Mouse (Mus musculus) adrenal gland, postnatal 25 days (tissue): Measurements from ENCODE around the gene Mylk4. TPM values are rescaled to one million over a fixed set of nuclear protein-coding genes. Genes with fewer than 3 reads are reported as not detected.

ENCODE experiments used
- DNase-seq: peaks from one replicate; pipeline ENCODE4 v3.0.0; 2021; ENCODE audit warnings: mixed read lengths
- long read RNA-seq: library from polyadenylated mRNA; stranded (forward); transcript quantifications from one replicate; pipeline ENCODE4 v2.0.0, GENCODE M21; 2021
- total RNA-seq: library from RNA; stranded (reverse); gene quantifications from 2 replicates; pipeline ENCODE4 v1.2.3, GENCODE M21; 2021

Gene Mylk4
- 0.06 TPM in 1 of 2 replicates, not detected in the other for total RNA-seq
- long read RNA-seq: 0 reads

DNA sequence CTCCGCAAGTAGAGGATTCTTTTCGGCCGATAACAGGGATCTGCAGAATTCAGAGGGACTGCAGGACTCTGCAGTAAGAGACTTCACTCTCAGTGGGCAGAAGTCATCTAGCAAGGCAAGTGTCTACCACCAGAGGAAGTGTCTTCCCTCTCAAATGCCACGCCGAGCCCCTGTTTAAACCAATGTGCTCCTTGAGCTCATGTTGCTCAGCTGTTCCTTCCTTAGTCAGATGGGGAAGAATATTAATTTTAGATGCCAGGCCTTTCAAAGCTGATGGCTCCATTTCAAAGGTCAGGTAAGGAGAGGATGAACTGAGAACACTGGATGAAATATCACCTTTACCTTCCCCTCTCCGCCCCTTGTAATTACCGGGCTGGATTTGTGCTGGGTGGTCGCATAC lies at the start of gene Mylk4:
Gene Mylk4 (minus strand): TSS at position 139 of the 400 bp plus-strand sequence.
- DNase-seq: no peak

DNA sequence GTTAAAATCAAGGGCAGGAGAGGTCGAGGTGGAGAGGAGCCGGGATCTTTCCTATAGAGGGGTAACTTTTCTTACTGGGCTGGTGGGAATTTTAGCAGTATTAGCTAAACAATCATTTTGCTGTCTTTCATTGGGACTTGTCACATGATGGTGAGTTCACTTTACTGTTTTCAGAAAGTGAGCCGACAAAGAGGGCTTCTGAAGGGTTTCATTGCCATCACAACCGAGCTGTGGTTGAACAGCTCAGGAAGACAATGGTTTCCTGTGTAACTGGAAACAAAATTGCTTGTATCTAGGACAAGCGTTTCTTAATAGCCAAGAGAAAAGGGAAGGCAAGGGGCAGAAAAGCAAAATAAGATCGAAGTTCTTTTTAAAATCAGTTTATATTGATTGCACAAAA lies 49.5 kb upstream of the Mylk4 start:
- DNase-seq: no peak

DNA sequence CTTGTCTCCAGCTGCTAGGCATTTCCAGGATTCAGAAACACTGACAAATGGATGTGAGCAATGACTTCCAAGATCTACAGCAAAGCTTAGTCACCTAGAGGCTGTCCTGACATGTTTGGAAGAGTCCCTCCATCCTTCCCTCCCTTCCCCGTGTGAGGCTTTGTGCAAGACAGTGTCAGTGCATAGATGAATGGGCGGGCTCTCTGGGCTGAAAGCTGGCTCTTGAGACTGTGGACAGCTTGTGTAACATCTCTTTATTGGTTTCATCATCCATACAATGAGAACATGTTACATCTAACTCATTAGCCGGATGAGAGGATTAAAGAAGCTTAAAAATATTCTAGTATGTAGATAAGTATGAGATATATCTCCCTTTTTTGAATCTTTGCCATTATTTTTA lies 49.0 kb upstream of the Mylk4 start:
- DNase-seq: no peak

DNA sequence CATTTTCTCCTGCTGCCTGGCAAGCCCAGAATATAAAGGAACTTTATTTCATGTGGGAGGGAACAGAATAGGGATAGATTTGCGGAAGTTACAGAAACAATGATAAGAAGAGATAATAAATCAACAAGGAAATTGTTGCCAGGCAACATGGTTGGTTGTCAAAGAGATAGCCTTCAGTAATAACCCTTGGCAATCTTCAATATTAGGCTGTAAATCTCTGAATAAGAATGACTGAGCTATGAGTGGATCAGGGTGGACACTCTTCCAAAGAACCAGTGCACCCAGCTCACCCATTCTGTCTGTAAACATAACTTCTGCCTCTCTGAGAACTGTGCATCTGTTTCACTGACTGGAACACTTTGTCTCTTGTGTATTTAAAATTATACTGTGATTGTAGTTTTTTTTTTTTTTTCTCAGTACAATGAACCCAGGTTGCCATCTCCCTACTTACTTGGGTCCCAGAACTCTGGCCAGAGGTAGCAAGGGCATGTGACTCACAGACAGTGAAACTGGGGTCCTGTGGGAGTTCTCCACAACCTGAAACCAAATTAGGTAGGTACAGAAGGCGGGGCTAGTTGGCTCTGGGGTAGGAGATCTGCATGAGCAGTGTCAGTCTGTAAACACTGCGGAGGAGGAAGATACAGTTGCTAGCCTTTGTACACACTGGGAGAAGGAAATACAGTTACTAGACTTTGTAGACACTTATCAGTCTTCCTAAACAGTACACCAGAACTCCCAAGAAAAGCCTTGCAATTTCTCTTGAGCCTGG lies 47.9 kb upstream of the Mylk4 start:
- no peak for DNase-seq

DNA sequence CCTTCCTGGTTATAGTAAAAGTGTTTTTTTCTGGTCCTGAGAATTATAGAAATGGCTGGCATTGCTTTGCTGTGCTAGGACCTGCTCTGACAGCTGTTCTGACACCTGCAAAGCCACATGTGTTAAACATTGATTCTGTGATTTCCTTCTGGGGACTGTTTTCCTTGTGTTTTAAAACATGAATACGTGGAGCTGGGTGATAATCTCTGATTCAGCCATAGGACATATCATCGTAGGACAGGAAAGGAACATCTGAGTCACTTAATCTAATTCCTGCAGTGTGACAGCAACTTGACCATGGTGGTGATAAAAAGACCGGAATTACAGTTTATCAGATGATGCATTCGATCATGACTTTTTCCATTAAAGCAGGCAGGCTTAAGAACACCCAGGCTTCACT lies 45.1 kb upstream of the Mylk4 start:
- no peak for DNase-seq

DNA sequence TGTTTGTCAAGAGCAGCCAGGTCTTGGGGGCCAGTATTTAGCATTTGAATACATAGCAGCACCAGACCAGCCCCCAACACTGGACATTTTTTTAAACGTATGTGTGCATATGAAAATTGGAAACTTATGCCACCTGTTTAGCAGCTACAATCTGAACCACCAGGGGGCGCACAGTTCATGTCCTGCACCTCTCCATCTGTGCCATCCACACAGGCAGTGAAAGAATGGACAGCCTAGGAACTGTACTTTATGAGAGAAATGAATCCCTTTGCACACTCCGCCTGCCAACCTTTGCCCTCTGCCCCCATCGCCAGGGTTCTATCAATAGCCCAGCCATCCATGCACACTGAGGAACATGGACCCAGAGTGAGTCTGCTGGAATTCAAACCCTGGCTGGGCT lies 44.2 kb upstream of the Mylk4 start:
- peak; percentile 82 for DNase-seq

DNA sequence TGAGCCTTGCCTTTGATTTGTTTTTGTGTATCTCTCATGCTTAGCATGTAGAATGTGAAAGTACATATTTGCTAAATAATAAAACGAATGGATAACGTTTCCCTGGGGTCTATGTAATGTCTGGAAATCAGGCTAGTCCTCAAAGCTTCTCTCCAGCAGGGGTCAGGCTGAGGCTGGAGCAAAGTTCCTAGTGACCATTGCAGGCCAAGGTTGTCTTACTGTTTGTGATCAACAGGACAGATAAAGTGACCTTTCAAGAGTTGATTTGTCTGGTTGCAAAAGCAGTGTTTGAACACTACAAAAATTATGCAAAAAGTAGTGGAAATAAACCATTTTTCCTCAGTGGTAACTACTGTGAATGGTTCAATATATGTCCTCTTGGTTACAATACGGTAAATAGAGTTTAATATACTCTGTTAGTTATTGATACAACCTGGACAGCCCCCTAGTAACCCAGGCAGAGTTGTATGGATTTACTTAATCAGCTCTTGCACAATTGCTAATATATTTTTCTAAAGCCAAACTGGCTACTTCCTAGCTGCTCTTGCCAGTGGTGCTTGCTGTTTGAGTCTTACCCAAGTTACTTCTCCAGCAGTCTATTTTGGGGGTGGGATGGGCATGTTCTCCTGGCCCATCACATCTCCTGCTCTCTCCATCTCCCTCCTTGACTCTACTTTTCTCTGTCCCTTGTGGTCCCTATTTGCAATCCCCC lies 43.5 kb upstream of the Mylk4 start:
- peak; percentile 53 for DNase-seq

DNA sequence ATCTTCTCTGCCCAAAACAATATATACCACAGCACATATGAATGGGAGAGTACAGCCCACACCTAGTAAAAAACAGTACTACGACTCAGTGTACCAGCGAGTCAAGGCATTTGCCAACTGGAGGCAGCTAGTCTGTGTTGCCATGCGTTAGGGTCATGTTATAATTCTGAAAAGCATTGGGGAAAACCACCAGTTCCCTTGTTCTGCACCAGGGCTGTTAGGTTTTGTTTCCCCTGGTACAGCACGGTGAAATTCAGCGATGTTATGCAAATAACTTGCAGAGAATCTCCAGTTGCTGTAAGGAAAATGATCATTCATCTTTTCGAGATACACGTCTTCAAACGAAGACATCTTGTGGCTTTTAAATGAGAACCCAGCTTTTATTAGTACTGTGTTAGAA lies 41.8 kb upstream of the Mylk4 start:
- no peak for DNase-seq

DNA sequence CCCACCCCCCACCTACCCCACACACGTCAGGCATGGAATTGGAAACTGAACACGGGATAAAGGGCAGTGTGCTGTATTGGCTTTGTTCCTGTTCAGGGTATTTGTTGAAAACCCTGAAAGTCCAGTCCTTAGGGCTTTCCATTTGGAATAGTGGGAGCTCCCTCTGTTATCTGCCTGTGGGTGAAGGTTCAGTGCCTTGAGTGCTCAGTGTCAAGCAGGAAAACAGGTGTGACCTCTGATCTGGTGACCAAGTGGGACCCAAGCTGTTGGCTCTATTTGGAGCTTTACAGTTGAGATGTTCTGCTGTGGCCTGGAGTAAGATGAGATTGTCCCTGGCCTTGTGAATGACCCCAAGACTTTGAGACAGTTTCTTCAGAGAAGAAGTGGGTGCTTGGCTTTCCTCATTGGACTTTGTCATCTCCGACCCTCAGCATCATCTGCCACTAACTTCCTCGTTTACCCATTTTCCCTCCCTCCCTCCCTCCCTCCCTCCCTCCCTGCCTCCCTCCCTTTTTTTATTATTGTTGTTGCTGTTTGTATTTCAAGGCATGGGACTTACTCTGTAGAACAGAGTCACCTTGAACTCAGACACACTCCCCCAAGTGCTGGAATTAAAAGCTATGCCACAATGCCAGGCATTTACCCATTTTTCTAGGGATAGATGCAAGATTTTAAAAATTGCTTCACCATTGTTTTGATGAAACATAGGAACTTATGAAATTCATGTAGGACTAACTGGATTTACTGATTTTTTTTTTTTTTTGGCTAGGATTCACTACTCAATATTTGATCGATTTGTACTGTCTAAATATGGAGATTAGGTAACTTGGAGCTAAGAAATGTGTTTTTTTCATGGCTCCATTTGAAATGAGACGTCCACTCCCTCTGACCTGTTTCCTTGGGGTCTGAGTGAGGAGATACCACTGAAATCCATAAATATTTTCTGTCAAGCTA lies 40.9 kb upstream of the Mylk4 start:
- no peak for DNase-seq

DNA sequence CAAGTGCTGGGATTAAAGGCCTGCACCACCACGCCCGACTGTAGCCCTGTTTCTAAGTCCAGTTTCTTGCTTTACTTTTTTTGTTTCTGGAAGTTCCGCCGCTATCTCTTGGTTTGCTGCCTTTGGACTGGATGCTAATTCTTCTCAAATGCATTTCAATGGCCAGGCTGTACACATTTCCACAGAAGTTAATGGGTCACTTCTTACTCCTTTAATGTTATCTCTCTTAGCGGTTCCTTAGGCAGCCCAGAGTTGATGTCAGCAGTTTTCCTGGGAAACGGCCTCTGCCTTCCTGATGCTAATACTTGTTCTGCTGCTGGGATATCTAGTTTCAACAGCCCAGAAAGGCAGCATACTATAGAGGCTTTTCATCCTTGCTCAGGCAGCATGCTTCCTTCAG lies 39.4 kb upstream of the Mylk4 start:
- no peak for DNase-seq

DNA sequence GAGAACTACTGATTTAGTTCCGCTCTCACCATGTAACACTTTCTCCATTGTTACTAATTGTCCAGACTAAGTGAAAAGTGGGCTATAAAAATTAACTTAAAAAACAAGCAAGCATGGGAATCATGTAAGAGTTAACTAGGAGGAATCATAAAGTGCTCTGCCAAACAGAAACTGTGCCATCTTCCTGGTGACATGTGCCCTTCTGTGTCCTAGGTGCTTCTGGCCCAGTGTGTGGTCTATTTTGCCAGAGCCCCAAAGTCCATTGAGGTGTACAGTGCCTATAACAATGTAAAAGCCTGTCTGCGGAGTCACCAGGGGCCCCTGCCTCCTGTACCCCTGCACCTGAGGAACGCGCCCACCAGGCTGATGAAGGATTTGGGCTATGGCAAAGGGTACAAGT lies 37.9 kb upstream of the Mylk4 start:
- DNase-seq: no peak

DNA sequence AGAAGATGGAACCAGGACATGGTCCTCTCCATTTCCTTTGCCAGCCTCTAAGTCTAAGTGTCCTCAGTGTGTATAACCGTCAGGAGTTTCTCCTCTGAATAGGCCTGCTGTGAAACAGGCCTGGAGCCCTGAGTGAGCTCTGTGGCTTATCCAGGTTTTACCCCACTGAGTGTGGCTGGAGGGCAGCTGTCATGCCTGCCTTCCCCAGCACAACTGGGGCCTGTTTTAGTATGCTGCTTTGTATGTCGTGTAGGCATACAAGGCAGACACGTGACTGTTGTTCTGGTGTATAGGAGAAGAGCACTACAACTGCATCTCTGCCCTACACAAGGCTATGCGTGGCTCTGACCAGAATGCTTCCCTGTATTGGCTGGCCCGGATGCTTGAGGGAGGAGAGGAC lies 36.2 kb upstream of the Mylk4 start:
- DNase-seq: no peak

DNA sequence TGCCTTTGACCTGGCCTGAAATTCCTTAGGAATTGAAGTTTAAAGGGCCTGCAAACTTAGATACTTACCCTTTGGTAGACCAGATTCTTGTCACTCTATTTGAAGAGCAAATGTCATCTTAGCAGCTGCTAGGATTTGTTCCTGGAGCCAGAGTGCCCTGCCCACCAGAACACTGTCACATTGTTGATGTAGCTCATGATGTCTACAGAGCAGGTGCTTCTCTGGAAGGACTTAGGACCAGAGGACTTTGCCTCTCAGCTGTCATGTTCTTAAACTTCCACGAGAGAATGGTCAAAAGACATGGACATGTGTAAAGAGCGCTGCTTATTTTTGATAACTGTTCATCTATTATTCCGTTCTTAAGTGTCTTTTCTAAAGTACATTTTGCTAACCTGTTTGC lies 35.5 kb upstream of the Mylk4 start:
- no peak for DNase-seq

DNA sequence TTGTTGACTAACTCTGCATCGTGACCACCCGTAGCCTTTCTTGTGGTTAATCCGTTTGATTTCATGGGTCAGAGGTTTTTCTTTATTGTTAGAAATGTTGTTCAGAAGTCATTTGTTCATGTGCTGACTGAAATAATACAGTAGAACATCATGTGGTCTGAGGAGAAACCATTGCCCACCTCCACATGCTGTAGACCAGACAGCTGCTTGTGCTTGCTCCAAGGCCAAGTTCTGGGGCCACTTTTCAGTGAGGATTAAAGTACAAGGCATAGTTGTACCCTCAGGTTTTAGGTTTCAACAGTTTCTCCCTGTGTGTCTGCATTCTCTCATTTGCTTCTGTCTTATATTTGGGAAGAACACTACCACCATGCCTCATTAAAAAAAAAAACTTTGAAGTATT lies 23.9 kb upstream of the Mylk4 start:
- no peak for DNase-seq

DNA sequence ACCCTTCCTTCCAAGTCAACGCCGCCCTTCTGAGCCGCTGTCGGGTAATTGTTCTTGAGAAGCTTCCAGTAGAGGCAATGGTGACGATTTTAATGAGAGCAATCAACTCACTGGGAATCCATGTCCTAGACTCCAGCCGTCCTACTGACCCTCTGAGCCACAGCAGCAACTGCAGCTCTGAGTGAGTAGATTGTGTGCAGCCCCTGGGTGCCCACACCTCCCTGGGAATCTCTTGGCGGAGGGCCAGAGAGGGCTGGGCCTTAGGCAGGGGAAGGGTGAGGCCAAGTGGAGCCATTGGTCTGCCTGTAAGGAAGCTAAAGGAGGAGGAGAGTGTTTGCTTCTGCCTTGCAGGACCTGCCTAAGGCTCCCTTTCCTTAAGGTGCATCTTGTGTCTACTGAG lies 23.1 kb upstream of the Mylk4 start:
- DNase-seq: peak; percentile 19

DNA sequence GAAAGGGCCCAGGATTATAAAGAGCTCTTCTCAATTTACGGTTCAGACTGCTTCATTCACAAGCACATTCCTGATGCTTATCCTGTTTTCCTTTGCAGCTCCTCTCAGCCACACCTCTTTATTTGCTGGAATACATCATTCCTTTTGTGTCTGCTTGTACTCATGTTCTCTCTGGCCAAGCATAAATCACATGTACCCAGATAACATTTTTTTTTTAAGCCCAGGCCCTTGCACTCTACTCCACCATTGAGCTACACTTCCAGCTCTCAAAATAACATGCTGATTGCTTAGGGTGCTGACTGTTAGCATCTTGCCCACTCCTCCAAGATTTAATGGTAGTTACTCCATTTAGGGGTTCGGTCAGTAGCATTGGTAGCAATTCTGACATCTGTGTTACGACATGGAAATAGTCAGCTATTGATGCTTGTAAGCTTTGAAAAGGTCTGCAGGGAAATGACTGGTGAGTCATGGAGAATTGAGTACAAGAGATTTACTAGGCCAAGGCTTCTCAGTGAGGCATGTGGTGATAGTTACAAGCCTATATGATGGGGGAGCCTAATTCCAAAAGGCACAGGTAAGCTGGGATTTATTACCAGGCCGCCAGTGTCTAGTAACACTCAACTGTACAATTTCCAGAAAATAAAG lies 20.1 kb upstream of the Mylk4 start:
- no peak for DNase-seq

DNA sequence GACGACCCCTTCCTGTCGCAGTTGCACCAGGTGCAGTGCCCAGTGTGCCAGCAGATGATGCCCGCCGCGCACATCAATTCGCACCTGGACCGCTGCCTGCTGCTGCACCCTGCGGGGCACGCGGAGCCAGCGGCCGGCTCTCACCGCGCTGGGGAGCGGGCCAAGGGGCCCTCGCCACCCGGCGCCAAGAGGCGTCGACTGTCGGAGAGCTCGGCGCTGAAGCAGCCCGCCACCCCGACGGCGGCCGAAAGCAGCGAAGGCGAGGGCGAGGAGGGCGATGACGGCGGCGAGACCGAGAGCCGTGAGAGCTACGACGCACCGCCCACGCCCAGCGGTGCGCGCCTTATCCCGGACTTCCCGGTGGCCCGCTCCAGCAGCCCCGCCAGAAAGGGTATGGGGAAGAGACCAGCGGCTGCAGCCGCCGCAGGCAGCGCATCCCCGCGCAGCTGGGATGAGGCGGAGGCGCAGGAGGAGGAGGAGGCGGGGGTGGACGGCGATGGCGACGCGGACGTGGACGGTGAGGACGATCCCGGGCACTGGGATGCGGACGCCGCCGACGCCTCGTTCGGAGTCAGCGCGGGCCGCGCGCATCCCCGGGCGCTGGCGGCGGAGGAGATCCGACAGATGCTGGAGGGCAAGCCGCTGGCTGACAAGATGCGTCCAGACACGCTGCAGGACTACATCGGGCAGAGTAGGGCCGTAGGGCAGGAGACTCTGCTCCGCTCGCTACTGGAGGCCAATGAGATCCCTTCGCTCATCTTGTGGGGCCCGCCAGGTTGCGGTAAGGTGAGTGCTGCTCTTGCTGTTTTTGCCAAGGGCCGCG lies 18.7 kb upstream of the Mylk4 start, which contains the start of gene D930007J09Rik:
Gene D930007J09Rik (minus strand): TSS at position 591 of the 823 bp plus-strand sequence.
- peak; percentile 51 for DNase-seq

DNA sequence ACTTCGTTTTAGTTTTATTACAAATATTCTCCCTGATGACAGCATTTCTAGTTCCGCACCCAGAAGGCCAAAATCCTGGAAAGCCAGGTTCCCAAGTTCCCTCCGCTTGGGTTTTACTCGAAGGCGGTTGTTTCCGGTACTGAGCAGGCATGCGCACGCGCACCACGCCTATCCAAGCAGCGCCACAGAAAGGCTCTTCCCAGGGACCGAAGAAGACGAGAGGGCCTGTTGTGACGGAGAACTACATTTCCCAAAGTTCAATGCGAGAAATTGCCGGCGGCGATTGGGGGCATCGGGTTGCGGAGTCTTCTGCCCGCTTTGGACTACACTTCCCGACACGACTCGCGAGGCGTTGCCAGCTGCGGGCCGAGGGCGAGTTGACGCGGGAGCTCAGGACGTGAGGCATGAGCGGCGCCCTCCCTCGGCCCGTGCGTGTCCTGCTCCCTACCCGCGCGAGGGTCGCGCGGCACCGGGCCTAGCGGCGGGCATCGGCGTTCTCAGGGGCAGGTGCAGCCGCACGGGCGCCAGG lies 18.0 kb upstream of the Mylk4 start, which contains the start of gene Wrnip1:
Gene Wrnip1 (plus strand): TSS at position 346 of the 529 bp plus-strand sequence.
- DNase-seq: peak; percentile 94

DNA sequence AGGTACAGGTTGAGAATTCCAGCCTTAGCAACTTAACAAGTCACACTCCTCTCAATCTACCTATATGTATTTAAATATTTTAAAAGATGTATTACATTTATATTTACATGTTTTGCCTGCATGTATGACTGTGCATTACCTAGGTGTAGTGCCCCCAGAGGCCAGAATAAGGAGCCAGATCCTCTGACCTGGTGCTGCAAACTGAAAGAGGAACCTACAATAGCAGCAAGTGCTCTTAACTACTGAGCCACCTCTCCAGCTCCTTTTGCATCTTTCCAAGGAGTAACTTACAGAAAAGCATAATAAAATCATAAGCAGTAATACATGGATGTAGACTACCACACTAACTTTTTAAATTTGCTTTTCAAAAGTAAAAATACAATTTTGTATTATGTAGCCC lies 17.1 kb upstream of the Mylk4 start:
- no peak for DNase-seq

DNA sequence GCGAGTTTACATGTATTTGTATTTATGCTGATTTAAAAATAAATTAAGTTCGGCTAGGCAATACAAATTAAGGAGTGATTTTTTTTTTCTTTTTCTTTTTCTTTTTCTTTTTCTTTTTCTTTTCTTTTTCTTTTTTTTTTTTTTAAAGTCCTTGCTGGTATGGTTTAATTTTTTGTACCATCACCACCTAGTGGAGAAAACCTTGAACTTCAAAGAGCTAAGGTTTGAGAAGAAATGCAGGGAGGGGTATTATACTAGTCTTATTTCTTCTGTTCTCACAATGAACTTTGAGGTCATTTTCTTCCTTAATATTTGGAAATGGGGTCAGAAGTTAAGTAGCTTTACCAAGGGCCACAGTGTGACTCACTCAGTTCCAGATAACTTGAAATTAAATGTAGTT lies 15.4 kb upstream of the Mylk4 start:
- DNase-seq: no peak

DNA sequence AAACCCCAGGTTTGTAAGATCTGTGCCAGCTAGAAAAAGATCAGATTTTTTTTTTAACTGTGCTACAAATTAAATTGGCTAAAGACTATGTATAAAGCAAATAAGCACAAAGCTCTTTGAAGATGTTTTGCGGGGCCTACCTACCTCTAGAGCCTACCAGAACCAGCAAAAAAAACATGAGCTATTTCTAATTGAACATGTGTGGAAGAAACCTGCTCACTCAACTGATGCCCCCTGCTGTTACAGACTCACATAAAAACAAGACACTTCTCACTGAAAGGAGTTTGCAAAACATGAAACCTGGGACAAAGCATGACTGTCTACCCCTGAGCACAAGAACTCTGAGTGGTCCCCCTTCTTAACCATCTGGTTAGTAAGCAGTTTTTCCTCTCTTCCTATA lies 13.3 kb upstream of the Mylk4 start:
- no peak for DNase-seq
